Mouse (Mus musculus) adrenal gland, adult (tissue): Measurements from ENCODE around the gene Snap25.

Experiments used
- DNase-seq, 2 experiments: peaks; one replicate each; pipeline ENCODE4 v3.0.0; 2022 to 2023; ENCODE audit warnings: low spot score in 1 of 2; ENCODE audit not compliant: inconsistent age in 2 of 2

The Snap25 gene

GRCm38 (mm10) chr2:136713299-136713758 lies at the start of gene Snap25:
Gene Snap25, plus strand, starts transcription at chr2:136713453.
- peak; percentile 55 to 66 for DNase-seq

DNA sequence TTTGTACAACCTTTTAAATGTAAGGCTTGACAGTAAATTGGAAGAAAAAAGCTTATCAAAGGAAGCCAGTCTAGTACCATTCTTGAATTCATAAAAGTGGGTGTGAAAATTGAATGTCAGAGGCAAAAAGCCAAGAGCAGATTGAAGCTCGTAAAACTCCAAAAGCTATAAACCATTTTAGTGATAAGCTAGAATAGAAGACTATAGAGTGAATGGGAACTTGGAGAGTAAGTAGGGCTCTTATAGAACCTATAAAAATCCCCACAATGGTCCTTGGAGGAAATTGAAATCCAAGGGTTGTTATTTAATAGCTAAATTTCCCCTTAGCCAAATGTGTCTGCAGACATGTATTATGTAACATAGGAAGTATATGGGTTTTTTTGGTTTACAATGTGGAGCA lies 46.3 kb upstream of the Snap25 start:
- DNase-seq = no peak

DNA sequence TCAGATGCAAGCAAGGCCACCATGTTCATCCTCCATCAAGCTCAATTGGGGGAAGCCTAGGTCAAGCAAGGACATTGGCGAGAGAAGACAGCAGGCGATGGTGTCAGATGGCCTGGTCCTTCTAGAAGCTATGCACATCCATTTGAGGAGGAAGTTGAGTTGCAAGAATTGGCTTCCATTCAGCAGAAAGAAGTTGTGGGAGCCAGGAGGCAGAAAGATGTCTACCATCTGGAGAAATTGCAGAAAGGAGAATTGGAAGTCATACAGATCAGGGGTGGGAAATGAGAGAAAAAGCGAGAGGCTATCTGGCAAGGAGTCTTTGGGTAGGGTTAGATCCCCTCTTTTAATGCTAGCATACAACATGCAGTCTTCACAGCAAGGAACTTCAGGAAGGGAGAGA lies 44.1 kb upstream of the Snap25 start:
- DNase-seq = no peak

DNA sequence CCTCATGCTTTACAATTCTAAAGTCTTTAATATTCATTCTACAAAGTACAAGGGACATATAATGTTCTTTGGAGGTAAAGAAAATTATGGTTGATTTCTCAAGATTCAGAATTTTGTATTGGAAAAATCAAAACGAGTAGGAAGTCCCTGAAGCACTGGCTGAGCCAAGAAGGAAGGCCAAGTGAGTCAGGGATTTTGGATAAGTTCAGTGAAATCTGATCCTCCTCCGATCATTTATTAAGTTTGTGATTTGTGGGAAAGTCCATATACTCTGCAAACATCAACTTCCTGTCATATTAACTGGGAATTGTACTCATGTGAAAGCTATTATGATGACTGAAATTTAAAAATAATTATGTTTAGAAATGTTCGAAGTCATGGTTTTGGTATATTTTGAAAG lies 43.6 kb upstream of the Snap25 start:
- DNase-seq = peak in 1 of 2 experiments; percentile 53

GRCm38 (mm10) chr2:136670539-136671271 lies 42.5 kb upstream of the Snap25 start:
- peak in 1 of 2 experiments; percentile 47 for DNase-seq

DNA sequence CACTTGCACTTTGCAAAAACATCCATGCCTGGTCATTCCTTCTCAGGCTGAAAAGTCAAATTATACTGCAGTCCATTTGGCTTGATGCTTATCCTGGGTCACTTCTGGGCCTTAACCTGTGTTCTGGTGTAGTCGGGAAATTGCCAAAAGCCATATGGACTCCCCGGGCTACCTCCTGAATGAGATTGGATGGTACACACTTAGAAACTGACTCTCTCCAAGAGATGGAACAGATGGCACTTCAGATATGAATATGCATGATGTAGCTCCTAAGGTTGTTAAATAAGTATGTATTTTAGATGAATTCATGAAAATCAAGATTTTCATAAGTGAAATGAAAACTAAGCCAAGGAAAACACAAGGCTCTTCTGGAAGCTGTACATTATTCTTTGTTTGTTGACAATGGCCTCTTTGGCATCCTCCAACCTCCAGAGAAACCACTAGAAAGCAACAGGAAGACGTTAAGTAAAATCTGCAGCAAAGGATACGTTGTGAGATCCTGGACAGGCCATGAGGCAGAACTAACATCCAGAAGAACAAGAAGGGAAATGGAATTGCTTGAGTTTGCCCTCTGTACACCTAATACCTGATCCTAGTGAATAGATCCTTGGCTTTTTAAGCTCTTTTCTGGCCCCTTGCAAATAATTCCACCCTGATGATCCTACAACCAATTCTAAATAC lies 39.0 kb upstream of the Snap25 start:
- DNase-seq = no peak

DNA sequence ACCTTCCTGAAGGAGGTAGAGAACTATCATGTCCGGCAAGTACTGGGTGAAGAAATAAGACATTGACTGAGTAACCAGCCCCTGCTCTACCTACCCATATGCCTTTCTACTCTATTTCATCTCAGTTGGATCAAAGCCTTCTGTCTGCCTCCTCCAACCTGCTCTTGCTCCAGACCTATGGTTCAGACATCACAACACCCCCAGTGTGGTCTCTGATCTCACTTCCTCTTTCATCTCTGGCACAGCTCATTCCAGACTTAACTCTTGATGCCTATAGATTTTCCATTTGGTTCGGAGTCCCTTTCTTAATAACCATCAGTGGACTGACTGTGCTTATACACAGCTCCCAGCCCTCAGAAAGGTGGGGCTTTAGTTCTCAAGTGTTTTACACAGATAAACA lies 37.1 kb upstream of the Snap25 start:
- no peak for DNase-seq

DNA sequence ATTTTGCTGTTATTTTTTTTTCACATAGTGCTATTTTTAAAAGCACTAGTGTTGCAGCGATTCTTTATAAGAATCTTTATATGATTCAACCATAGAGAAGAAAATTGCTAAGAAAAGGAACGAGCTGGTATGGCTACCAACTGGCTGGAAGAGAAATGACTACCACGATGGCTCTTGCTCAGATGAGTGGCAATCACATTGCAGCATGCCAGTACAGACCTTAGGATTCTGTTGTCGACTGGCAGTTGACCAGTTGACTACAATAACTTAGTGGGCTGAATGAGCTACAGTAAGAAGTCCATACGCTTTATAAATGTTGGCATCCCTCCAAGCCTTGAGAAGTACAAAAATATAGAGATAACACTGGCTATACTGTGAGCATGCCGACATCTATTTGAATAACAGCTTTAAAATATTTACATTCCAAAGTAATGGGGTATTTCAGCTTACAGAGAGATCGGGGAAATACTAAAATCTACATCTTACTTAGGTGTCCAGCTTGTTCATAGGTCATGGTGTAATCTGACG lies 36.3 kb upstream of the Snap25 start:
- DNase-seq = no peak

DNA sequence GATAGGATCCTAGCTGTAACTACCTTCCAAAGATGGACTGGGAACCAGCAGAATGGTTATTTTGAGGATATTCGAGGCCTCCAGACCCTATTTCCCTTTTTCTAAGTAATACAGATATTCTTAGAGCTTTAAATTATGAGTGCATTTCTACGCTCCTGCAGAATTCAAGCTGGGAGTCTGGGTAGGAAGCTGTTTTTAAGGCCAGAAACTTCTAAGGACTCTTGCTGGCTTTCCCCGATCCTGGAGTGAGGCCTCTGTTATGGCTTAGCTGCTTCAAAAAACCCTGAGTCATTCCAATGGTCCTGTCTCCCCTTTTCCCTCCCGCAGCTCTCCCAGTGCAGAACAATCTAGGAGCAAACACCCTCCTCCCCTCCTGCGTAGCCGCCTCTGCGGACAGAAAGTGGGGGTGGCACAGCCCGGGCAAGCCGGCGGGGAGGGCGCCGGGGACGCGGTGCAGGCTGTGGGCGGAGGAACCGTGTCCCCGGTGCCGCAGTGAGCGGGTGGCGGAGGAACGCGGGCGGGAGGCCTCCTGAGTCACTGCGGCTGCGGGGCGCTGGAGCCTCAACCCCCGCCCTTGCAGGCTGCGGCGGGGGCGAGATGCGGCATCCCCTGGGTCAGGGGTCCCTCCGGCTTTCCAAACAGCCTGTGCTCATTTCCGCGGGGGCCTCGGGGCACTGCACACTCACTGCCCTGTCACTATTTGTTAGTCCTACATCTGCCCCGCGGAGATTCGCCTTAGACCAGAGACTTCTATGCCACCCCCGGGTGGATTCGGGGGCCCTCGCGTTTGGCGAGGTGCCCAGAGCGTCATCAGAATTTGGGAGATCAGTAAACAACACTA lies 34.7 kb upstream of the Snap25 start:
- peak; percentile 95 to 97 for DNase-seq

- DNase-seq = peak; percentile 92 to 96
These were observed 33.7 kb upstream of the Snap25 start for GRCm38 (mm10) chr2:136679280-136680221.

DNA sequence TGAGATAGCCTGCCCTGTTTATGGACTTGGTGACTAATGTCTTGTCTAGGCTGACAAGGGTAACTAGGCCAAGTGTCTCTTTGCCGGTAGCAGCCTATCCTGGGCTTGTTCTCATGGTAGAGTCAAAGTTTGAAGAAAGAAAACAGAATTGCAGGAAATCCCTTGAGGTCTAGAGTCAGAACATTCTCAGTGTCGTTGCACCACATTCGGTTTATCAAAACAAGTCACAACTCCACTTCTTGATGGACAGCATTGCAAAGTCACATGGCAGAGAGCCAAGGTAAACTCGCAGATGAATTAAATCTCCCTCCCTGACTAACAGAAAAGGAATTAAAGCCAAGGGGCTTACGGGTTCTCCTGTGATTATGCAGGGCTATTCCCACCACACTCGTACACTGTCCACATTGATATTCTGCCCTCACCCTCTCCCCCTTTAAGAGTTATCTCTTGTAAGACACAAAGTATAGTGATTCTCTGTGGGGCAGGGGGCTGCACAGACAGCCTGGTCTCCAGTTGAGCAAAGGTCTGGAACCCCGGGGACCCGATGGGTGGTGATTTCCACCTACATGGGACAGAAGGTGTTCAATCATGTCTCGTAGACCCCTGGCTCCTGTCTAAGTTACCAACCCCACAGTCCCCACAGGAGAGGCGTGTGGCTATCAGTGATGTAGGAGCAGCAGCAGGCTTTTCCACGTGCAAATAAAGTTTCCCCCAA lies 30.9 kb upstream of the Snap25 start:
- DNase-seq = peak; percentile 33 to 89

GRCm38 (mm10) chr2:136686195-136686594 lies 27.1 kb upstream of the Snap25 start:
- DNase-seq = peak; percentile 24 to 59

GRCm38 (mm10) chr2:136687316-136687715 lies 25.9 kb upstream of the Snap25 start:
- no peak for DNase-seq

- DNase-seq = peak; percentile 80 to 95
These were observed 23.8 kb upstream of the Snap25 start for GRCm38 (mm10) chr2:136689476-136689875.

GRCm38 (mm10) chr2:136691681-136692080 lies 21.6 kb upstream of the Snap25 start:
- peak; percentile 19 to 62 for DNase-seq

- DNase-seq = no peak
These were observed 13.6 kb upstream of the Snap25 start for GRCm38 (mm10) chr2:136699429-136700227.

GRCm38 (mm10) chr2:136703376-136703775 lies 9.9 kb upstream of the Snap25 start:
- no peak for DNase-seq

- DNase-seq = no peak
These were observed 2.1 kb upstream of the Snap25 start for GRCm38 (mm10) chr2:136711155-136711554.
